Mouse (Mus musculus) left cerebral cortex, adult 8-10 months (tissue): Measurements from ENCODE around the gene Asb1. TPM values are rescaled to one million over a fixed set of nuclear protein-coding genes. Genes with fewer than 3 reads are reported as not detected.

ENCODE experiments used
- DNase-seq, 2 experiments: peaks; one replicate each; pipeline ENCODE4 v3.0.0; 2022; ENCODE audit warnings: low spot score in 2 of 2
- total RNA-seq, 4 experiments: library from RNA; stranded (reverse); gene quantifications; 2 replicates each; pipeline ENCODE4 v1.2.4; 2022

Asb1 gene
- total RNA-seq, 4 experiments from 2014 or later = 35.5 to 40.9 (median 39.1) TPM

DNA sequence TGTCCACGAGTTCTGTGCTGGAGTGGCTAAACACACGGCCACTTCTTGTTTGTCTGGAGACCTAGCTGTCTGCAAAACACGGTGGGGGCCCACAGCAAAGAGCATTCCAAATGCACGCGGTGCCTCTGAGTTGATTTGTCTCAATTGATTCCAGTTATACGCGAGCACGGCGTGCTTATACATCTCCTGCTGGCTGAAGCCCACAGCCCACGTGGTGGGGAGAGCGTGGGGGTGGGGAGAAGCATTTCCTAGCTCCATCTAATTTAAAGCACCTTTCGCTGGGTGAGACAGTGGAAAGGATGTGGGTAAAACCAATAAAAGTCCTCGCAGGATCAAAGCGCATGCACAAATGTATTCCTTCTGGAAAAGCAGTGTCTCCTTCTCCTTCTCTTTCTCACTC lies 65.3 kb downstream of the Asb1 start:
- DNase-seq = no peak

DNA sequence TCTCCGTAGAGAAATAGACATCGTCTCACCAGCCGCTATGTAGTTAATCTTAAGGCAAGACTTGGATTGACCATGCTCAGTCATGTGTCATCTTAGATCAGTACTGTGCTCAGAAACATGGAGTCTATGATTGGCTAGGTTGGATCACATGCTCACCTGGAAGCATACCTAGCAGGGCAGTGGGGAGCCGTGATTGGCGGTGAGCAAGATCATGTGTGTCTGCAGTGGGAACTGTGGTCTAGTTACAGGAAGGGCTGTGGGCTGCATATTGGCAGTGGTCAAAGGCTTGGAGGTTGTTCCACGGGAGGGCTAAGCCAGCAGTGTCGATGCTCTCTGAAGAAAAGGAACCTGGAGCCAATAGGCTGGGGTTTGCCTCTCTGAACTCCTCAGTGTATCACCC lies 66.4 kb downstream of the Asb1 start:
- no peak for DNase-seq

DNA sequence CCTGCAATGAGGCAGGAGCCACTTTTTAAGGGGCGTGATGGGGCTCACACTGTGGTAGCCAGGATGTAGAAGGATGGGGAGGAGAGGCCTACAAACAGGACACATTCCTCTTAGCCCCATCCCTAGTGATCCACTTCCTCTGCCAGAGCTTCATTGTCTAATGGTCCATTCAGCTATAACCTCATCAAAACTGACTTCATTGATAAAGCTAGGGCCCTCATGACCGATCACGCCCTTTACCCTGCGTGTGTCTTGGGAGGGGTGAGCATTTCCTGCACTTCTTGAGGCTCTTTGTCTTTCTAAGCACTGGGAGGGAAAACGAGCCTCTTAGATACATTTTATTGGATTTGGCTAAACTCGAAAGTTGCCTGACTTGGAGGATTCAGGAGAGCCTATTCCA lies 66.8 kb downstream of the Asb1 start:
- no peak for DNase-seq

Other genes with a start within 250 kb of the Asb1 start
- gene Scly, start 242.2 kb upstream of the Asb1 start, total RNA-seq = 10 to 100 TPM; 19.5 to 24.4 (median 21.5) TPM
- under 1 TPM; 0.37 to 0.72 (median 0.39) TPM for gene Espnl, start 218.5 kb upstream of the Asb1 start, total RNA-seq
- under 1 TPM in 3 of 4 experiments, not detected in 1; 0.11 to 0.33 (median 0.21) TPM for gene Klhl30, start 189.5 kb upstream of the Asb1 start, total RNA-seq
- under 1 TPM; 0.21 to 0.78 (median 0.53) TPM for gene Erfe, start 174.1 kb upstream of the Asb1 start, total RNA-seq
- 10 to 100 TPM; 48.1 to 54.9 (median 52.2) TPM for gene Ilkap, start 141.7 kb upstream of the Asb1 start, total RNA-seq
- 10 to 100 TPM; 17.5 to 22.3 (median 21.8) TPM for gene Hes6, start 126.5 kb upstream of the Asb1 start, total RNA-seq
- 10 to 100 TPM; 18.4 to 36.8 (median 25.1) TPM for gene Per2, start 81.2 kb upstream of the Asb1 start, total RNA-seq
- 10 to 100 TPM; 12.5 to 15.3 (median 13.9) TPM for gene Traf3ip1, start 45.9 kb upstream of the Asb1 start, total RNA-seq